Mouse (Mus musculus) spleen, adult 2 months (tissue): ENCODE data around the gene Amt. TPM values are rescaled to one million over a fixed set of nuclear protein-coding genes. Genes with fewer than 3 reads are reported as not detected.
A peak's percentile ranks its signal among the peaks of the same experiment; 100 is the strongest.

Experiments used
- DNase-seq, 2 experiments: peaks; one replicate each; pipeline versions ENCODE4 v3.0.0 to v3.0.0-alpha.2; 2012 to 2021; ENCODE audit warnings: low spot score in 2 of 2, low read depth in 1 of 2
- H3K27ac ChIP-seq: fragments of 200-500 bp; 2 replicates; pipeline ENCODE4 v1.5.1; 2012; ENCODE audit warnings: low read length, inconsistent platforms; ENCODE audit not compliant: insufficient read depth
- H3K27me3 ChIP-seq: fragments of 200-500 bp; 2 replicates; pipeline ENCODE4 v1.6.1; 2012; ENCODE audit warnings: mild to moderate bottlenecking, moderate library complexity, low read length, inconsistent platforms; ENCODE audit not compliant: control insufficient read depth, insufficient read depth
- H3K36me3 ChIP-seq: fragments of 200-500 bp; 2 replicates; pipeline ENCODE4 v1.6.1; 2012; ENCODE audit warnings: mild to moderate bottlenecking, low read length, inconsistent platforms; ENCODE audit not compliant: control insufficient read depth, insufficient read depth
- H3K4me1 ChIP-seq: fragments of 200-500 bp; 2 replicates; pipeline ENCODE4 v1.6.1; 2011; ENCODE audit warnings: inconsistent platforms; ENCODE audit not compliant: control insufficient read depth, insufficient read depth, insufficient read length
- H3K4me3 ChIP-seq: fragments of 200-500 bp; 2 replicates; pipeline ENCODE4 v1.5.1; 2011; ENCODE audit warnings: mild to moderate bottlenecking, inconsistent platforms; ENCODE audit not compliant: insufficient read depth, insufficient read length; ENCODE audit errors: extremely low read depth
- CTCF ChIP-seq: fragments of 200-500 bp; IDR thresholded peaks from 2 replicates; pipeline ENCODE4 v1.5.1; 2011; ENCODE audit warnings: mild to moderate bottlenecking, inconsistent platforms; ENCODE audit not compliant: insufficient read depth, insufficient read length, insufficient replicate concordance; ENCODE audit errors: extremely low read depth
- POLR2A ChIP-seq: fragments of 200-500 bp; IDR thresholded peaks from 2 replicates; pipeline ENCODE4 v1.6.1; 2011; ENCODE audit warnings: low read depth, low read length, inconsistent platforms
- WGBS: fragments of 180-500 bp; shearing (Covaris S2); methylation state at CpG from one replicate; pipeline ENCODE4 v1.1.7; 2018; 5-methylcytosine and 5-hydroxymethylcytosine counted together
- polyA plus RNA-seq: library from polyadenylated mRNA; depleted of rRNA; stranded (reverse); fragments of >200 nt; gene quantifications from 2 replicates; pipeline ENCODE4 v1.2.3, GENCODE M21; 2012

Amt gene
- polyA plus RNA-seq, 1 experiment, result 3.1 TPM

DNA sequence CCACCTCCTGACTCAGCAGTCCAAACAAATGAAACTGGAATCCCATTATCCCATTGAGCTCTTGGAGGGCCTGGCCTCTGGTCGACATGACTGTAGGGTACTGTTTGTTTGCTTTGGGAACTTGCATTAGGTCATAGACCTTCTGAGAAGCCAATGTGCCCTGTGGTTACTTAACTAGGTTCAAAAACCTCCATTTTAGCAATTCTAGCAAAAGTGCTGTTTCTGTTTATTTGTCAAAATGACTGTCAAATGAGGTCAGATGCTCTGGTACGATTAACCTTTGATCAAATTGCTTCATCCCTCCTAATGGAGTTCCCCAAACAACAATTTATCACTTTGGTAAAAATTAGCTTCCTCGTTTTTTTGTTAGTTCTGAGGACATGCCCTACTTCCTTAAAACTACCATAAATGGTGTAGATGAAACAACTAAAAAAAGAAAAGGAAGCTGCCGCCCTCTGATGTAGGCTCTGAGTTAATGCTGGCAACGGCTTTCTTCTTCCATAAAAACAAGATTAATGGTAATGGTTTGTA is 45.7 kb downstream of the Amt start:
- Histone ChIP-seq H3K4me3 (no peak overlapping the region), H3K36me3 (peaks cover 4% of the 10 kb centered on the region), H3K27ac (peak overlapping the region; percentile 95), H3K27me3 (no peaks in the 10 kb centered on the region), H3K4me1 (peaks cover 25% of the 10 kb centered on the region; the same call in 1 of the 2 replicates)
- DNase-seq, result no peak
- WGBS, result under 1% methylated on average over 5 of the region's 5 CpGs
- TF ChIP-seq CTCF, result no peak
- TF ChIP-seq POLR2A, result no peak

DNA sequence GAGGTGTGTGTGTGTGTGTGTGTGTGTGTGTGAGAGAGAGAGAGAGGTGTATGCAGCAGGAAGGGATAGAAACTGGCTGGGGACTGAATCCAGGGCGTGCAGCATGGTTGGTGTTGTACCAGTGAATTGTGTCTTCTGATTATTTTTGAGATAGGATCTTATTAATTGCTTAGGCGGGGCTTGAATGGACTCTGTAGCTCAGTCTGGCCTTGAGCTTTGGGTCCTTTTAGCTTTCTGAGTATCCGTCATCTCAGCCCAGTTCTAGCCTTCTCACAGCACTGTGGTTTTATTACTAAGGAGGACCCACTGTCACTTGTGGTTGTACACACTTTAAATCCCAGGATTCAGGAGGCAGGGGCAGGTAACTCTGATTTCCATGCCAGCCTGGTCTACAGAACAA is 46.7 kb downstream of the Amt start:
- Histone ChIP-seq H3K27ac (peak overlapping the region; percentile 90), H3K36me3 (peaks cover 4% of the 10 kb centered on the region), H3K27me3 (no peaks in the 10 kb centered on the region), H3K4me1 (peaks cover 25% of the 10 kb centered on the region; the same call in 1 of the 2 replicates), H3K4me3 (no peak overlapping the region)
- no peak for TF ChIP-seq CTCF
- no peak for TF ChIP-seq POLR2A
- no peak for DNase-seq
- 66% methylated on average over 3 of the region's 3 CpGs for WGBS

DNA sequence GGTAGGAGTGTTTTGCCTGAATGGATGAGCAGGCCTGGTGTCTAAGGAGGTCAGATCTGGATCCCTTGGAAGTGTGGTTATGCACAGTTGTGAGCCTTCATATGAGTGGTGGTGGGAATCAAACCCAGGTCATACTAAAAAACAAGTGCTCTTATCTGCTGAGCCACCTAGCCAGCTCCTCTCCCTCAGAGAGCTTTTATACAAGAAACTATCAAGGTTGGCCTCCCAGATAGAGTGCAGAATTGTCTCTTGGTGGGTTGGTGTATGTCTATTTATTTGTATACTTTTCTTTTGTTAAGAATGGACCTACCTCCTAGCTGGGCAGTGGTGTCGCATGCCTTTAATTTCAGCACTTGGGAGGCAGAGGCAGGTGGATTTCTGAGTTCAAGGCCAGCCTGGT is 47.2 kb downstream of the Amt start:
- TF ChIP-seq CTCF (no peak), POLR2A (no peak)
- peaks cover 23% of the 10 kb centered on the region for H3K4me1 ChIP-seq
- no peak overlapping the region for H3K4me3 ChIP-seq
- 73% methylated on average over 1 of the region's 1 CpGs for WGBS
- peaks cover 4% of the 10 kb centered on the region for H3K36me3 ChIP-seq
- peak overlapping the region; percentile 29 for H3K27ac ChIP-seq
- no peaks in the 10 kb centered on the region for H3K27me3 ChIP-seq
- no peak for DNase-seq

DNA sequence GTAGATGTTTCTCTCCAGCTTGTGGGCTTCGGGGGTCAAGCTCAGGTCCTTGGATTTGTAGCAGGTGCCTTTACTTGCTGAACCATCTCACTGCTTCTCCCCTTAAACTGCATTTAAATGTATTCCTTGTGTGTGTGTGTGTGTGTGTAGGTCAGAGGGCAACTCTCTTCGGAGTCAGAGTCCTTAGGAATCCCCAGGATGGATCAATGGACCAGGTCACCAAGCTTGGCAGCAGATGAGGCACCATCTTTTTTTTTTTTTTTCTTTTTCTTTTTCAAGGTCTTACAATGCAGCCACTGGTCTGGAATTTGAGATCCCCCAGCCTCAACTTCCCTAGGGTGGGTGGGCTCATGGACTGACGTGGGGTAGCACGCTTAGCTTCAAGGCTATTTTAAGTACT is 47.8 kb downstream of the Amt start:
- no peak for DNase-seq
- H3K36me3 ChIP-seq, result peaks cover 4% of the 10 kb centered on the region
- peaks cover 26% of the 10 kb centered on the region for H3K4me1 ChIP-seq
- H3K27ac ChIP-seq, result no peak overlapping the region
- 87% methylated on average over 4 of the region's 4 CpGs for WGBS
- no peaks in the 10 kb centered on the region for H3K27me3 ChIP-seq
- TF ChIP-seq POLR2A, result no peak
- H3K4me3 ChIP-seq, result no peak overlapping the region

DNA sequence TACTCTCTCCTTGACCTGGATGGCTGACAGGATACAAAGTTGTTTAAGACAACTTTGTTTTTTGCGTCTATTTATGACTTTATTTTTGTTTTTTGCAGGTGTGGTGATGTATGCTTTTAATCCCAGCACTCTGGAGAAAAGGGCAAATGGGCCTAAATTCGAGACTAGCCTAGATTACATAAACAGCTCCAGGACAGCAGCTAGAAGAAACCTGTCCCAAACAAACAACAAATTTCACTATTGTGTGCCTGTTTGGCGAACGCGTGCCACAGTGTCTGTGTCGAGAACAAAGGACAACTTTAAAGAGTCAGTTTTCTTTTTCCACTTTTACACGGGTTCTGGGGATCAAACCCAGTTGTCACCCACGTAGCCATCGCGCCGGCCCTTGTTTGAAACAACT is 50.4 kb downstream of the Amt start:
- 2% methylated on average over 11 of the region's 11 CpGs for WGBS
- H3K4me1 ChIP-seq, result peaks cover 17% of the 10 kb centered on the region

DNA sequence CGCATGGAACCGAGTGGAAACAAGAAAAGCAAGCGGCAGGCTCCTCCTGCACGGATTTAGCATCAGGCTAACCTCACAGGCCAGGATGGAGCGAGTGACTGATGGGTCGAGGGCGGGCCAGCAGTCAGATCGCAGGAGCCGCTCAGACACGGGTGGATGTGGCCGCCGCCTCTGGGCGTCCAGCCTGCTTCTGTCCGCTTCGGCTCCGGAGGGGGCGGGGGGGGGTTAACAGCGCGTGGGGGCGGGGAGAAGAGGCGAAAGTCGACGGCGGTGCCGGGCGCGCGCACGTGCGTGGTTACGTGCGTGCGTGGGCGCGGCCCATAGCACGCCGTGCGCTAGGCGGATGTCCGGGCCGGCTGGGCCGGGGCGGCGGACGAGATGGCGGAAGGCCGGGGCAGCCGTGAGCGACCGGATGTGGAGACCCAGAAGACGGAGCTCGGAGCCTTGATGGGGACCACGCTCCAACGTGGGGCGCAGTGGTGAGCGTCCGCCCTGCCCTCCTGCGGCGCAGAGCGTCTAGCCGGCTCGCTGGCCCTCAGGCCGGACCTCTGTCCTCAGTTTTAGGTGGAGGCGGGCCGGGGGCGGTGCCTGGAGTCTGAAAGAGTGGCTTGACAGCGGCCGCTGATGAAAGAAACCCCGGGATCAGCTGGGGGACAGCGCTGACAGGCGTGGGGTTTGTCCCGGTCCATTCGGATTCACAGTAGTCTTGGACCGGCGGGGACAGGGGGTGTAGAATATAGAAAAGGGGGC is 51.1 kb downstream of the Amt start, which contains the start of gene Usp4:
Gene Usp4 (plus strand): TSS at position 314 of the 750 bp plus-strand sequence.
- DNase-seq, result peak; percentile 74 to 84
- Histone ChIP-seq H3K36me3 (peaks cover 19% of the 10 kb centered on the region), H3K27ac (peak within 1 kb of the TSS; percentile 98), H3K27me3 (no peaks in the 10 kb centered on the region), H3K4me1 (peaks cover 15% of the 10 kb centered on the region), H3K4me3 (peak within 1 kb of the TSS; percentile 100)
- TF ChIP-seq POLR2A (peak; percentile 68), CTCF (no peak)
- under 1% methylated on average over 73 of the region's 75 CpGs for WGBS

More for the DNA sequence above, 50.4 kb downstream of the Amt start:
- no peaks in the 10 kb centered on the region for H3K27me3 ChIP-seq
- peak overlapping the region; percentile 90 for H3K27ac ChIP-seq
- DNase-seq, result no peak
- TF ChIP-seq POLR2A (no peak), CTCF (no peak)
- H3K4me3 ChIP-seq, result peak overlapping the region; percentile 94
- peaks cover 13% of the 10 kb centered on the region for H3K36me3 ChIP-seq

DNA sequence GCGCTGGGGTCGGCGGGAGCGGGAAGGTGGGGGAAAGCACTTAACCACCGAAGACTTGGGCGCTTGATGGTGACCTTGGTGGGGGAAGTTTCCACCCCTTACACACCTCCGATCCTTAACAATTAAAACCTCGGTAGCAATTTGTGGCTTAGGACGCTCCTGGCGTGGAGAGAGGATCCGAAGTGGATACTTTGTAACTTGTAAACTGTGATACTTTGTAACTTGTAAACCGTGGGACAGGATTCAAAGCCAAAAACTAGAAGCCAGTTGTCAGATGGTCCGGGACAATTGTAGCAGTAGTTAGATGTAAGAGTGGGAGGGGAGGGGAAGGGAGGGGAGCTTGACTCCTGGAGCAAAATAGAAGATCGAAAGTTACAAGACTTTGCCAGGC is 51.6 kb downstream of the Amt start:
- Histone ChIP-seq H3K4me1 (peaks cover 10% of the 10 kb centered on the region), H3K36me3 (peaks cover 24% of the 10 kb centered on the region), H3K27ac (peak overlapping the region; percentile 98), H3K4me3 (peak overlapping the region; percentile 100), H3K27me3 (no peaks in the 10 kb centered on the region)
- no peak for DNase-seq
- WGBS, result under 1% methylated on average over 14 of the region's 14 CpGs
- TF ChIP-seq POLR2A (no peak), CTCF (no peak)
